Mouse (Mus musculus): ENCODE results near the gene Gm28360.
"Not testable (repeated sequence)": the region's sequence is repeated elsewhere in the genome, so short reads cannot be mapped to it uniquely, and the experiment has no call there.

Gm28360 gene

GRCm38 (mm10) chr1:117829781-117830180 lies at the start of gene Gm28360:
Gene Gm28360, plus strand, starts transcription at chr1:117830081.
- DNase-seq, result not testable (repeated sequence)

GRCm38 (mm10) chr1:117780833-117781232 lies 49.0 kb upstream of the Gm28360 start, which contains the start of gene B020011L13Rik:
Gene B020011L13Rik, plus strand, starts transcription at chr1:117781133.
- not testable (repeated sequence) for DNase-seq

GRCm38 (mm10) chr1:117816271-117816670 lies 13.6 kb upstream of the Gm28360 start:
- not testable (repeated sequence) for DNase-seq

- not testable (repeated sequence) for DNase-seq
Observed at GRCm38 (mm10) chr1:117851718-117852117, 21.8 kb downstream of the Gm28360 start.

Measured in lung, adult 18-20 months (tissue).